Mouse (Mus musculus): ENCODE measurements around the gene Igsf9. TPM values are rescaled to one million over a fixed set of nuclear protein-coding genes. Genes with fewer than 3 reads are reported as not detected.

Igsf9 gene
- polyA plus RNA-seq, 1 experiment, result 0.77 TPM

GRCm38 (mm10) chr1:172490261-172490661 lies 8.7 kb downstream of the Igsf9 start:
- H3K4me3 ChIP-seq, result no peak overlapping the region

GRCm38 (mm10) chr1:172492047-172492446 lies 10.5 kb downstream of the Igsf9 start:
- no peaks in the 10 kb centered on the region for H3K79me2 ChIP-seq (ENCODE audit: control insufficient read depth, insufficient read depth)
- H3K36me3 ChIP-seq (ENCODE audit: control insufficient read depth, insufficient read depth), result no peaks in the 10 kb centered on the region
- H3ac ChIP-seq (ENCODE audit: control insufficient read depth, insufficient read length), result no peak overlapping the region
- H3K4me2 ChIP-seq (ENCODE audit: low read depth), result no peak overlapping the region
- H3K4me3 ChIP-seq, result no peak overlapping the region
- TF ChIP-seq TCF3 (IDR thresholded peaks at IDR 0.05; ENCODE audit: insufficient read length, low read depth), result no peak
- TF ChIP-seq REST (IDR thresholded peaks at IDR 0.05; ENCODE audit: insufficient read depth, insufficient read length), result no peak
- no peak for TF ChIP-seq POLR2AphosphoS2 (IDR thresholded peaks at IDR 0.05; ENCODE audit: insufficient read length, low read depth)
- no peak for TF ChIP-seq MYOD1 (IDR thresholded peaks at IDR 0.05; ENCODE audit: control insufficient read depth in 1 of 3, insufficient read length in 2 of 3, low read depth in 2 of 3)
- TF ChIP-seq MYOG (IDR thresholded peaks at IDR 0.05; ENCODE audit: control insufficient read depth in 1 of 3, insufficient read depth in 1 of 3, insufficient read length in 2 of 3, low read depth in 2 of 3), result no peak
- no peak for TF ChIP-seq E2F4 (IDR thresholded peaks at IDR 0.05; ENCODE audit: insufficient read depth)
- TF ChIP-seq CEBPB (IDR thresholded peaks at IDR 0.05; ENCODE audit: insufficient read depth, poor library complexity, severe bottlenecking), result no peak
- TF ChIP-seq MAX (IDR thresholded peaks at IDR 0.05; ENCODE audit: low read depth), result no peak
- no peak for TF ChIP-seq USF1 (IDR thresholded peaks at IDR 0.05; ENCODE audit: low read depth)
- TF ChIP-seq POLR2A (IDR thresholded peaks at IDR 0.05; ENCODE audit: insufficient read length, low read depth), result no peak
- no peaks in the 10 kb centered on the region for H3K27me3 ChIP-seq (ENCODE audit: control insufficient read depth, insufficient read depth, insufficient read length)

More at GRCm38 (mm10) chr1:172490261-172490661, 8.7 kb downstream of the Igsf9 start:
- TF ChIP-seq MAX (IDR thresholded peaks at IDR 0.05; ENCODE audit: low read depth), result no peak
- TF ChIP-seq MYOD1 (IDR thresholded peaks at IDR 0.05; ENCODE audit: control insufficient read depth in 1 of 3, insufficient read length in 2 of 3, low read depth in 2 of 3), result no peak
- TF ChIP-seq USF1 (IDR thresholded peaks at IDR 0.05; ENCODE audit: low read depth), result no peak
- no peak for TF ChIP-seq CEBPB (IDR thresholded peaks at IDR 0.05; ENCODE audit: insufficient read depth, poor library complexity, severe bottlenecking)
- no peak for TF ChIP-seq MYOG (IDR thresholded peaks at IDR 0.05; ENCODE audit: control insufficient read depth in 1 of 3, insufficient read depth in 1 of 3, insufficient read length in 2 of 3, low read depth in 2 of 3)
- no peak for TF ChIP-seq SRF (IDR thresholded peaks at IDR 0.05; ENCODE audit: control insufficient read depth, insufficient read length, low read depth)
- no peak for TF ChIP-seq E2F4 (IDR thresholded peaks at IDR 0.05; ENCODE audit: insufficient read depth)
- no peak for TF ChIP-seq POLR2A (IDR thresholded peaks at IDR 0.05; ENCODE audit: insufficient read length, low read depth)
- TF ChIP-seq TCF3 (IDR thresholded peaks at IDR 0.05; ENCODE audit: insufficient read length, low read depth), result no peak
- no peak for TF ChIP-seq TCF12 (IDR thresholded peaks at IDR 0.05; ENCODE audit: insufficient read depth, poor library complexity, severe bottlenecking)
- no peak for TF ChIP-seq POLR2AphosphoS2 (IDR thresholded peaks at IDR 0.05; ENCODE audit: insufficient read length, low read depth)
- TF ChIP-seq REST (IDR thresholded peaks at IDR 0.05; ENCODE audit: insufficient read depth, insufficient read length), result no peak
- no peaks in the 10 kb centered on the region for H3K36me3 ChIP-seq (ENCODE audit: control insufficient read depth, insufficient read depth)
- peak overlapping the region; percentile 72 for H3K4me2 ChIP-seq (ENCODE audit: low read depth)
- no peaks in the 10 kb centered on the region for H3K79me2 ChIP-seq (ENCODE audit: control insufficient read depth, insufficient read depth)
- H3K27me3 ChIP-seq (ENCODE audit: control insufficient read depth, insufficient read depth, insufficient read length), result no peaks in the 10 kb centered on the region
- no peak overlapping the region for H3ac ChIP-seq (ENCODE audit: control insufficient read depth, insufficient read length)

- no peaks in the 10 kb centered on the region for H3K79me2 ChIP-seq (ENCODE audit: control insufficient read depth, insufficient read depth)
- no peaks in the 10 kb centered on the region for H3K36me3 ChIP-seq (ENCODE audit: control insufficient read depth, insufficient read depth)
- TF ChIP-seq TCF12 (IDR thresholded peaks at IDR 0.05; ENCODE audit: insufficient read depth, poor library complexity, severe bottlenecking) (no peak), E2F4 (IDR thresholded peaks at IDR 0.05; ENCODE audit: insufficient read depth) (no peak), TCF3 (IDR thresholded peaks at IDR 0.05; ENCODE audit: insufficient read length, low read depth) (no peak), POLR2A (IDR thresholded peaks at IDR 0.05; ENCODE audit: insufficient read length, low read depth) (no peak), MYOG (IDR thresholded peaks at IDR 0.05; ENCODE audit: control insufficient read depth in 1 of 3, insufficient read depth in 1 of 3, insufficient read length in 2 of 3, low read depth in 2 of 3) (no peak), CEBPB (IDR thresholded peaks at IDR 0.05; ENCODE audit: insufficient read depth, poor library complexity, severe bottlenecking) (no peak), USF1 (IDR thresholded peaks at IDR 0.05; ENCODE audit: low read depth) (no peak), SRF (IDR thresholded peaks at IDR 0.05; ENCODE audit: control insufficient read depth, insufficient read length, low read depth) (no peak), REST (IDR thresholded peaks at IDR 0.05; ENCODE audit: insufficient read depth, insufficient read length) (no peak), MYOD1 (IDR thresholded peaks at IDR 0.05; ENCODE audit: control insufficient read depth in 1 of 3, insufficient read length in 2 of 3, low read depth in 2 of 3) (no peak), MAX (IDR thresholded peaks at IDR 0.05; ENCODE audit: low read depth) (no peak), POLR2AphosphoS2 (IDR thresholded peaks at IDR 0.05; ENCODE audit: insufficient read length, low read depth) (no peak)
- no peak overlapping the region for H3K4me3 ChIP-seq
- H3ac ChIP-seq (ENCODE audit: control insufficient read depth, insufficient read length), result no peak overlapping the region
- H3K27me3 ChIP-seq (ENCODE audit: control insufficient read depth, insufficient read depth, insufficient read length), result no peaks in the 10 kb centered on the region
- no peak overlapping the region for H3K4me2 ChIP-seq (ENCODE audit: low read depth)
These were observed 11.9 kb downstream of the Igsf9 start for GRCm38 (mm10) chr1:172493516-172493915.

- H3K4me3 ChIP-seq, result no peak overlapping the region
- H3K27me3 ChIP-seq (ENCODE audit: control insufficient read depth, insufficient read depth, insufficient read length), result no peaks in the 10 kb centered on the region
- peaks cover under 1% of the 10 kb centered on the region for H3K79me2 ChIP-seq (ENCODE audit: control insufficient read depth, insufficient read depth)
- H3ac ChIP-seq (ENCODE audit: control insufficient read depth, insufficient read length), result no peak overlapping the region
- H3K4me2 ChIP-seq (ENCODE audit: low read depth), result no peak overlapping the region
- no peaks in the 10 kb centered on the region for H3K36me3 ChIP-seq (ENCODE audit: control insufficient read depth, insufficient read depth)
- TF ChIP-seq REST (IDR thresholded peaks at IDR 0.05; ENCODE audit: insufficient read depth, insufficient read length) (no peak), SRF (IDR thresholded peaks at IDR 0.05; ENCODE audit: control insufficient read depth, insufficient read length, low read depth) (no peak), USF1 (IDR thresholded peaks at IDR 0.05; ENCODE audit: low read depth) (no peak), CEBPB (IDR thresholded peaks at IDR 0.05; ENCODE audit: insufficient read depth, poor library complexity, severe bottlenecking) (no peak), POLR2A (IDR thresholded peaks at IDR 0.05; ENCODE audit: insufficient read length, low read depth) (no peak)
These were observed 14.4 kb downstream of the Igsf9 start for GRCm38 (mm10) chr1:172496030-172496429.

- Histone ChIP-seq H3K4me2 (ENCODE audit: low read depth) (no peak overlapping the region), H3K27me3 (ENCODE audit: control insufficient read depth, insufficient read depth, insufficient read length) (no peaks in the 10 kb centered on the region), H3ac (ENCODE audit: control insufficient read depth, insufficient read length) (no peak overlapping the region), H3K36me3 (ENCODE audit: control insufficient read depth, insufficient read depth) (no peaks in the 10 kb centered on the region), H3K79me2 (ENCODE audit: control insufficient read depth, insufficient read depth) (peaks cover 14% of the 10 kb centered on the region), H3K4me3 (no peak overlapping the region)
- no peak for TF ChIP-seq POLR2AphosphoS2 (IDR thresholded peaks at IDR 0.05; ENCODE audit: insufficient read length, low read depth)
- TF ChIP-seq MYOD1 (IDR thresholded peaks at IDR 0.05; ENCODE audit: control insufficient read depth in 1 of 3, insufficient read length in 2 of 3, low read depth in 2 of 3), result no peak
- no peak for TF ChIP-seq TCF12 (IDR thresholded peaks at IDR 0.05; ENCODE audit: insufficient read depth, poor library complexity, severe bottlenecking)
- TF ChIP-seq USF1 (IDR thresholded peaks at IDR 0.05; ENCODE audit: low read depth), result no peak
- TF ChIP-seq SRF (IDR thresholded peaks at IDR 0.05; ENCODE audit: control insufficient read depth, insufficient read length, low read depth), result no peak
- no peak for TF ChIP-seq MAX (IDR thresholded peaks at IDR 0.05; ENCODE audit: low read depth)
- TF ChIP-seq CEBPB (IDR thresholded peaks at IDR 0.05; ENCODE audit: insufficient read depth, poor library complexity, severe bottlenecking), result no peak
- no peak for TF ChIP-seq REST (IDR thresholded peaks at IDR 0.05; ENCODE audit: insufficient read depth, insufficient read length)
- TF ChIP-seq POLR2A (IDR thresholded peaks at IDR 0.05; ENCODE audit: insufficient read length, low read depth), result no peak
- no peak for TF ChIP-seq E2F4 (IDR thresholded peaks at IDR 0.05; ENCODE audit: insufficient read depth)
- no peak for TF ChIP-seq MYOG (IDR thresholded peaks at IDR 0.05; ENCODE audit: control insufficient read depth in 1 of 3, insufficient read depth in 1 of 3, insufficient read length in 2 of 3, low read depth in 2 of 3)
- TF ChIP-seq TCF3 (IDR thresholded peaks at IDR 0.05; ENCODE audit: insufficient read length, low read depth), result no peak
These were observed 15.8 kb downstream of the Igsf9 start for GRCm38 (mm10) chr1:172497428-172497827.
